Mouse (Mus musculus) thymus, postnatal 0 days (tissue): Measurements from ENCODE around the gene Bcl10. TPM values are rescaled to one million over a fixed set of nuclear protein-coding genes. Genes with fewer than 3 reads are reported as not detected.
"Not testable (repeated sequence)": the region's sequence is repeated elsewhere in the genome, so short reads cannot be mapped to it uniquely, and the experiment has no call there.

Experiments
- DNase-seq: peaks from one replicate; pipeline ENCODE4 v3.0.0-alpha.2; 2015; ENCODE audit warnings: low spot score
- polyA plus RNA-seq: library from polyadenylated mRNA; unstranded; fragments of >200 nt; fragmentation: Nextera tagmentation; extraction: Ambion mirVana; gene quantifications from 2 replicates; pipeline ENCODE4 v1.2.1, GENCODE M21; 2015

Gene Bcl10
- polyA plus RNA-seq, 1 experiment from 2014 or later = 88.6 TPM

DNA sequence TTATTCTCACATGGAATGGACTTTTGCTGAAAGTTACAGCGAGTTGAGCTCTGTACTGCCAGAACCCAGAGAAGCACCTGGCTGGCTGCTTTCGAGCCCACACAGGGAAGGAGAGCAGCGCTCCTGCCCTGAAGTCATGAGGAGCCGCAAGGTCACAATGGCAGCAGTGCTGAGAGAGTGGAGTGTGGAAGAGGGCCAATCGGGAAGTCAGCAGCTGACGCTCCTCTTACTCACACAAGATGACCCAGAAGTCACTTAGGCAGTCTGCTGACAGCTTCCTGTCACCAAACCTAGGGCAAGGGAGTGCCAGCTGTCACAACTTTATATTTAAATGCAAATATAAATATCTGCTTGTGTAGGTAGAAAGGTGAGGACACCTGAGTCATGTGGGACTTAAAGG lies 9.3 kb upstream of the Bcl10 start:
- no peak for DNase-seq

- not testable (repeated sequence) for DNase-seq
Observed at GRCm38 (mm10) chr3:145913942-145914341, 8.7 kb upstream of the Bcl10 start.

DNA sequence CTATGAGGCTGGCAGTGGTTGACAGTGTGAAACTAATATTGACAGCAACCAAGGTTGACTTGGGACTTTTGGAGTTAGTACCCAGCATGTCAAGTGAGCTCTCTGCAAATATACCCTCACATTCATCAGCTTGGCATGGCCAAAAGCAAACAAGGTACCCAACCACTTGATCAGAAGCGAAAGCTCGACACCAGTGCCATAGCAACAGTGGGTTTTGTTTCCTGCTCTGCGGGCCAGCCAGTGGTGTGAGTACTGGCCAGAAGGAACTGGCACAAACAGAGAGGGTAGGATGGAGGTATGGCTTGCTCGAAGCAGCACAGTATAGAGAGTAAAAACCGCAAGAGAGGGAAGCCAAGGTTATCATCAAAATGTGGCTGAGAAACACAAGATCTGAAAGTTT lies 6.2 kb upstream of the Bcl10 start:
- DNase-seq = no peak

DNA sequence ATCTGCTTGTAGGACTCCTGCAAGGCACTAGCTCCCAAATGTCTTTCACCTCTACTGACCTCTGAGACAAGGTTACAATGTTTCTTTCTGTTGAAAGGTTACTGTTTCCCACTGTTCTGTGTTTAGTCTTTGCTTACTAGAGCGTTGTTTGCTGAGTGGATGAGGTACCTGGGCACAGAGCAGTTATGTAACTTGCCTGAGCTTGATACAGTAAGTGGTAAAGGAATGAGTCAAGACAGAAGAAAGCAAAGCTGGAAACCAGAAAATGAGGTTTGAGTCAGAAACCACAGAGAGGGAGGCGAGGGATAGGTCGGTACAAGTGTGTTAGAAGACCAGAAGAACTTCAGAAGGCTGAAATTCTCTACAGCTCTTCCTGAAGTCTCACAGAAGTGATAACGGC lies 5.8 kb upstream of the Bcl10 start:
- DNase-seq = no peak

- no peak for DNase-seq
Observed at GRCm38 (mm10) chr3:145922971-145923370, 367 bp downstream of the Bcl10 start.

DNA sequence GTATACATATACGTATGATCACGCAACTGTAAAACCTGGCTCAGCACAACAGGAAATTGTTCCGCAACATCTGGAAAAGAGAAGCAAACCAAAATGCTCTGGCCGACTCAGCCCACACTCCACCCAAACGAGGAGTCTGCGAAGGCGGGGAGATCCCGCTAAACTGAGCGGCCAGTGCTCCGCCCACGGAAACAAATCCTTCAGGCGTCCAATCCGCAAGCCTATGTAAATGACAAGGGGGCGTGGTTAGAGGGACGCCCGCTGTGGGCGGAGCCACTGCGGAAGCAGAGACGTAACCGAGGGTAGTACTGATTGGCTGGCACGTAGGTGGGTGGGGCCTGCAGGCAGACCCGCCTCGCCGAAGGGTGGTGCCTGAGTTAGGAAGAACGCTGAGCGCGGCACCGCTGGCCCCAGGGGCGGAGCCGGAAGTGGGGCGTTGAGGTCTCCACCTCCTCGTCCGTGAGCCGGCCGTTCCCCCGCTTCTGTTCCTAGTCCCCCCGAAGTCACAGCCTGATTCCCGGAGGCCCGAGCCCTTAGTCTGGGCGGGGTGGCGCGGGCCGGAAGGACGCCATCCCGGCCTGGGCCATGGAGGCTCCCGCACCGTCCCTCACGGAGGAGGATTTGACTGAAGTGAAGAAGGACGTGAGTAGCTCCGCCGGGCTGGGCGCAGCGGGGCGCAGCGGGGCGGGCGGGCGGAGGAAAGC lies 1.4 kb downstream of the Bcl10 start:
- DNase-seq = peak; percentile 100

GRCm38 (mm10) chr3:145924649-145925337 lies 2.2 kb downstream of the Bcl10 start:
- DNase-seq = no peak

DNA sequence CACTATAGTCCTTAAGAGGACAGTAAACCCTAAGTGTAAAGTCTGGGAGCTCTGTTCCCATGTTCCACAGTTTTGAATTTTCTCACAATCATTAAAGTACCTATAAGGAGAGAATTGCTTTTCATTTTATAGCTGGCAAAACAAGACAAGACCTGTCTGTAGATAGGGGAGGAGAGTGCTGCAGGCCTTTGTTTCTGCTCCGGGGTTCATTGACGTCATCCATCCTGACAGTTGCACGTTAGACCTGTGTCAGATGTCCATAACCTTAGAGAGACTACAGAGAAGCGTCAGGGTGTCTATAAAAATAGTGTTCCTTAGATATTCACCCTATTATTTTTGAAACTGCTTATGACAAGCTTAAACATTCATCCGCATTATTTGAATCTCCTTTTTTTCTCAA lies 2.9 kb downstream of the Bcl10 start:
- no peak for DNase-seq

DNA sequence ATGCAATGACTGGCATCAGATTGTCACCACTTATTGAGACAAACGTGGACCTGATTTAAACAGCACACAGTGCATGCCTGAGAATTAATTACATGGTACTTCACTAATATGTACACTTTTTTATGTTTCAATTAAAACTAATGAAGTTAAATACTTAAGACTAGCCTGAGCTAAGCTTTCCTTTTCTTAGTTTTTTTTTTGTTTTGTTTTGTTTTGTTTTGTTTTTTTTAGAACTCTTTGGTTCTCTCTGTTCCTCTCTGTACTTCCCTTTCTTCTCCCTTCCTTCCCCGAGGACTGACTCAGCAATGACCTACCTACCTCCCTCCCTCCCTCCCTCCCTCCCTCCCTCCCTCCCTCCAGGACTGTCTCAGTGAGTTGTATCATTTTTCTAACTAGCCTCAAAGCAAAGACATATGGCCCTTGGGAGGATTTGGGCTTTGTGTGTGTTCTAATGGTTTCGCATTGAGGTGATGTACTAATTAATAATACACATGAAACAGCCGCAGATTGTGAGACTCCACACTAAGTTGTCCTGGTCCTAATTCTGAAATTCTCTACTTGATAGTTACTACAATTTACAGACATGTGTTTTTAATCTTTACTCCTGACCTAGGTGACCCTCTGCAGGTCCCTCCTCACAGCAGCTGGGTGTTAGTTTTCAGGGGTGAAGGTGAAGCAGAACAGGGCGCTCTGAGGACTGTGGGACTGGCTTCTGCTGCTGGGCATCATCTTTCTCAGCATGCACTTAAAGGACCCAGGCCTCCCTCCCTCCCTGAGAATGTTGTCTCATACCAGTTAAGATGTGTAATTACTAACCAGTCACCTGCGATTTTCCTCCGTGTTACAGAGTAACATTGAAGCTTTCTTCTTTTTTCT lies 7.2 kb downstream of the Bcl10 start:
- DNase-seq = no peak

DNA sequence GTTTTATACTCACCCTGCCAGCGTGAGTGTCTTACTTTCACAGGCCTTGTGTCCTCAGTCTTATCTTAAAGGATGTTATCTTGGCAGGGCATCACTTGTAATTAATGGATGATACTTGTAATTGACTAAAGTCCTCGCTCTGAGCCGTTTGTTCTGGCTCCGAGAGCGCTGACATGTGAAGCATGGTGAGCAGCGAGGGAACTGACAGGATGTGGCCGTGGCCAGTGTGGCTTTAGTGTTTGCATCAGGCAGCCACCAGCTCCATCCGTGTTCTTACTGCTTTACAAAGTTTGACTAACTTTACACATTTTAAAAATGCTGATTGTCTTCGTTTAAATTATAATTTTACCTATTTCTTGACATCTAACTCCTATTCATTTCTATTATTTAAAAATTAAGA lies 11.2 kb downstream of the Bcl10 start:
- peak; percentile 35 for DNase-seq

GRCm38 (mm10) chr3:145937505-145938404 lies 15.2 kb downstream of the Bcl10 start, which contains the start of gene 2410004B18Rik:
Gene 2410004B18Rik (plus strand): TSS chr3:145938014.
- peak; percentile 95 for DNase-seq

GRCm38 (mm10) chr3:145938405-145939349 lies 16.1 kb downstream of the Bcl10 start:
- no peak for DNase-seq

- DNase-seq = no peak
Observed at GRCm38 (mm10) chr3:145939402-145939801, 16.8 kb downstream of the Bcl10 start.

DNA sequence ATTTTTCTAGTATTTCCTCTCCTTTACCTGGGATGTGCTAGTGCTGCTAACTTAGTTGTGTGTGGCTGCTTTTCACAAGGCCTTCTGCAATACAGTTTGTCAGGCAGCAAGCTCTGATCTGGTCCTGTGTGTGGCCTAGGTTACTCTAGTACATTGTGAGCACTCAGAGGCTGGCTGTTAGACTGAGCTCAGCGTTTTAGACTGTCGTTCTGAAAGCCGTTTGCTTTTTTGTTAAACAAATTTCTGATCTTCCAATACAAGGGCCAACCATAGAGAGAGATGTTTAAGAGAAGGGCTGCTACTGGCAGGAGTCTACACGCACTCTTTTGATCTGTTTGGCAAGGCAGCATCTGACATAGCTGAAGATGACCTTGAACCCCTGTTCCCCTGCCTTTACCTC lies 17.4 kb downstream of the Bcl10 start:
- no peak for DNase-seq

DNA sequence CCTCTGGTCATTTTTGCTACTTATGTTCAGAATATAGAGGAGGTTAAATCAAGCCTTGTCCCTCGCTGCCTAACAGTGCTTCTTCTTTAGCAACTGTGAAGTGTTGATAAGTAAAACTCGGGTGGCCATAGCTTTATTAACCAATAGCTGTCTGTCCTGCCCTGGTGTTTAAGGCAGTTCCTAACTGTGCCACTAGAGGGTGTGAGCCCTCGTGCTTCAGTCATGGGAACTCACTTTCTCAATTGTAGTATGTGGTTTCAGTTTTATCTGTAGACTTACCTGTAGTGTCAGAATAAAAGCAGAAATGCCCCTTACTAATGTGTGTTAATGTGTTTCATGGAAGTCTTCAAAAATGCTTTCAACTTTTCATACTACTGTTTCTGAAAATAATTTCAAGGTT lies 19.4 kb downstream of the Bcl10 start:
- DNase-seq = peak; percentile 65

DNA sequence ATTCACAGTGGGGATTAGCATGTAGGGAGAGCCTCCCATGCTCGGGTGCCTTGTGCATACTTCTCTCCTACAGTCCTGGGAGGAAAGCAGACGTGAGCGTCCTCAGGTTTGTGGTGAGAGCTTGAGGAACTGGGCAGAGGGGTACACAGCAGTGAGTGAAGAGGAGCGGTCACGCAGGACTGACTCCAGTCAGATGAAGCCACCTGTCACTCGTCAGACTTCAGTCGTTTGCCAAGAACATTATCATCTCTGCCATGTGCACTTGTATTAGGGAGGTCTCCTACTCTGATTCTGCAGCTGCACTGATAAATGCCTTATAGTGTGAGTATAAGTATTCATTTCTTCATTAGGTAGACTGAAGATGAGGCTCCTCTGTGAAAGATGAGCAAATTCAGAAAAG lies 21.7 kb downstream of the Bcl10 start:
- DNase-seq = no peak

DNA sequence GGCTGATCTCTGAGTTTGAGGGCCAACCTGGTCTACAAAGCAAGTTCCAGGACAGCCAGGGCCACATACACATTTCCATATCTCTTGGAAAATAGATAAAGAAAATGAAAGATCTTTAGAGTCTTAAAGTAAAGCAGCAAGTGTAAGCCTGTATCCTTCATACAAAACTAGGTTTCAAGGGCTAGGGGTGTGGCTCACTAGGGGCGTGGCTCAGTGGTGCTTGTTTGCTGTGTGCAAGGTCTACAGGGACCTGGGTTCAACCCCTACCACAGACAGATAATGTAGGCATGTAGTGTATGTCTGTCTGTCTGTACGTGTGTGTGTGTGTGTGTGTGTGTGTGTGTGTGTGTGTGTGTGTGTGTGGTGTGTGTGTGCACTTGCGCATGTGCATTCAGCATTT lies 23.3 kb downstream of the Bcl10 start:
- DNase-seq = no peak

- no peak for DNase-seq
Observed at GRCm38 (mm10) chr3:145946654-145947053, 24.1 kb downstream of the Bcl10 start.

DNA sequence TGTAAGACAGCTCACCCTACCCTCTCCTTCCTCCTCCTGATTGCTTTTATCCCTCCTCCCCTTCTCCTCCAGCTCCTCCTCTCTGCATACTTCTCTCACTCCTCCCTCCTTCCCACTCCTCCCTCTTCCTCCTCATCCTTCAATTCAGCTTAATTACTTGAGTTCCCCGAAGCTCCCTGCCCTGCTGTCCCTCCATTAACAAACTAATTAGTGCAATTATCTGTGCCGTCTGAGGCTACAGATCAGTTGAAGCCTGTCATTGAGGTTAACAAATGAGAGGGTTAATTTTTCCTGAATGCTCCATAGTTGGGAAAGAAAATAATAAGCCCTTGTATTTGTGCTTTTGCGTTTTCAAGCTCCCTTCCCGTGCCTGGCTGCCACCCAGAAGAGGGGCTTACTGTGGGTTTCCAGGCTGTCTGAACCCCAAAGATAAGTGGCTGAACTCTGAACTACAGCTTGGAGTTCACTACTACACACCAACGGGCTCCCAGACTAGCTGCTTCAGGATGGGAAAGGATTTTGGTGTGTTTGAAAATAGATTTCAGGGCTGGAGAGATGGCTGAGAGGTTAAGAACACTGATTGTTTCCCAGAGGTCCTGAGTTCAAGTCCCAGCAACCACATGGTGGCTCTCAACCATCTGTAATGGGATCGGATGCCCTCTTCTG lies 25.1 kb downstream of the Bcl10 start:
- DNase-seq = no peak
